Mouse (Mus musculus) forebrain, embryonic 12.5 days (tissue): ENCODE measurements around the gene Rpl14. TPM values are rescaled to one million over a fixed set of nuclear protein-coding genes. Genes with fewer than 3 reads are reported as not detected.
"Not testable (repeated sequence)": the region's sequence is repeated elsewhere in the genome, so short reads cannot be mapped to it uniquely, and the experiment has no call there.

Experiments used
- ATAC-seq: fragments of 200-750 bp; cut with Nextera tagmentation; 2 replicates; pipeline ENCODE4 v1.8.0; 2017; ENCODE audit warnings: moderate TSS enrichment; ENCODE audit not compliant: low FRiP score
- H3K27ac ChIP-seq: fragments of 300-500 bp; sonication (generic); 2 replicates; pipeline ENCODE4 v1.5.1; 2016; ENCODE audit warnings: mild to moderate bottlenecking
- H3K27me3 ChIP-seq: fragments of 300-500 bp; sonication (generic); 2 replicates; pipeline ENCODE4 v1.6.1; 2016; ENCODE audit warnings: mild to moderate bottlenecking
- H3K36me3 ChIP-seq: fragments of 300-500 bp; sonication (generic); replicated peaks from 2 replicates; pipeline ENCODE4 v1.6.1; 2016; ENCODE audit warnings: mild to moderate bottlenecking
- H3K4me1 ChIP-seq: fragments of 300-500 bp; sonication (generic); 2 replicates; pipeline ENCODE4 v1.6.1; 2016
- H3K4me2 ChIP-seq: fragments of 300-500 bp; sonication (generic); 2 replicates; pipeline ENCODE4 v1.6.1; 2016; ENCODE audit warnings: mild to moderate bottlenecking, moderate library complexity
- H3K4me3 ChIP-seq: fragments of 300-500 bp; sonication (generic); replicated peaks from 2 replicates; pipeline ENCODE4 v1.5.1; 2016; ENCODE audit warnings: mild to moderate bottlenecking
- H3K9ac ChIP-seq: fragments of 300-500 bp; sonication (generic); 2 replicates; pipeline ENCODE4 v1.6.1; 2016; ENCODE audit warnings: mild to moderate bottlenecking
- H3K9me3 ChIP-seq: fragments of 300-500 bp; sonication (generic); 2 replicates; pipeline ENCODE4 v1.6.1; 2016
- WGBS: fragments of 180-500 bp; shearing (Covaris S2); methylation state at CpG from one replicate; pipeline ENCODE4 v1.1.7; 2016; 5-methylcytosine and 5-hydroxymethylcytosine counted together
- polyA plus RNA-seq: library from polyadenylated mRNA; unstranded; fragments of >200 nt; fragmentation: Nextera tagmentation; extraction: Ambion mirVana; gene quantifications from 2 replicates; pipeline ENCODE4 v1.2.1, GENCODE M21; 2016

Rpl14 gene
- polyA plus RNA-seq = 610 and 612 TPM in 2 replicates

GRCm38 (mm10) chr9:120570741-120571592, at the start of gene Rpl14:
Gene Rpl14, plus strand, starts transcription at chr9:120571444.
- H3K9ac ChIP-seq = peak within 1 kb of the TSS; percentile 93
- 6% methylated on average over 43 of the region's 43 CpGs for WGBS

DNA sequence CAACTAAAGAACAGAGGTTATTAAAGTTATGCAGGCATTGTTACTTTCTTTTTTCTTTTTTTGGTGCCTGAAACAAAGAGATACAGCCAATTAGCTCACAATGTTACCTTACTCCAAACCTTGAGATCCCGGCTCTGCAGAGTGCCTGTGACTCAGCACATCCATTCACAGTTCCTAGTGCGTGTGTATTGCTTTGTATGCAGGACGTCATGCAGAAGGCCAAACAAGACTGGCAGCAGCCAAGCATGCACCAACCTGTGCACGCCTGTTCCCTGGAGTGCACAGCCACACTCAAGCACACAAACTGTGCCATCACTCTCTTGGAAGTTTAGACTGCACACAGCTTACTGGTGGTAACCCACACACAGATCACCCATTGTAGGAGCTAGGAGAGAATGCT, 44.0 kb upstream of the Rpl14 start:
- no peaks in the 10 kb centered on the region for H3K27me3 ChIP-seq

More at GRCm38 (mm10) chr9:120570741-120571592, at the start of gene Rpl14:
- Histone ChIP-seq H3K27me3 (no peaks in the 10 kb centered on the region), H3K4me3 (peak within 1 kb of the TSS; percentile 93), H3K4me2 (peak within 1 kb of the TSS; percentile 83), H3K27ac (peak within 1 kb of the TSS; percentile 78), H3K36me3 (peaks cover 36% of the 10 kb centered on the region), H3K4me1 (peaks cover 21% of the 10 kb centered on the region), H3K9me3 (no peaks in the 10 kb centered on the region)
- ATAC-seq = peak; percentile 96

DNA sequence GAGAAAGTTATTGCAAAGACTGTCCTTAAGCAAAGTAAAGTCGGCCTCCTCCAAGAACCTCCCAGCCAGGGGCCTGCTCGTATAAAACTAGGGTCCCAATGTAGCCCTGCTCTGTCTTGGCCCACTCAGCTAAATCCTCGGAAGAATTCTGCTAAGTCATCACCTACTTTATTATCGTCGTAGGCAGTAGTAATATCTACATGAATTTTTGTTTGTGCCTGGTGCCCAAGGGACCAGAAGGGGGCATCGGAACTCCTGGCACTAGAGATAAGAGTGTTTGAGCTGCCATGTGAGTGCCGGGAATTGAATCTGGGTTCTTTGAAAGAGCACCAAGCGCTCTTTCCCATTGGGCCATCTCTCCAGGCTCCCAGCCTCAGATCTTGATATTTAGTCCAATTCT, 43.3 kb upstream of the Rpl14 start:
- no peak for ATAC-seq

More for the DNA sequence above, 44.0 kb upstream of the Rpl14 start:
- Histone ChIP-seq H3K36me3 (no peaks in the 10 kb centered on the region), H3K4me3 (no peak overlapping the region), H3K4me1 (peaks cover 2% of the 10 kb centered on the region; the same call in 1 of the 2 replicates), H3K9ac (no peak overlapping the region), H3K9me3 (no peaks in the 10 kb centered on the region), H3K27ac (no peak overlapping the region), H3K4me2 (no peak overlapping the region)
- no peak for ATAC-seq
- WGBS = 25% methylated on average over 4 of the region's 4 CpGs

GRCm38 (mm10) chr9:120528815-120529510, 42.3 kb upstream of the Rpl14 start:
- Histone ChIP-seq H3K4me3 (no peak overlapping the region), H3K27me3 (no peaks in the 10 kb centered on the region), H3K4me1 (peaks cover 2% of the 10 kb centered on the region; the same call in 1 of the 2 replicates), H3K27ac (no peak overlapping the region), H3K9ac (no peak overlapping the region), H3K4me2 (no peak overlapping the region), H3K9me3 (0 out of 2 replicates have a peak, but pooled peaks cover under 1% of the 10 kb centered on the region), H3K36me3 (no peaks in the 10 kb centered on the region)
- no peak for ATAC-seq
- WGBS = 82% methylated on average over 17 of the region's 17 CpGs

More for the DNA sequence above, 43.3 kb upstream of the Rpl14 start:
- Histone ChIP-seq H3K36me3 (no peaks in the 10 kb centered on the region), H3K27ac (no peak overlapping the region), H3K27me3 (no peaks in the 10 kb centered on the region), H3K4me2 (no peak overlapping the region), H3K4me1 (peaks cover 2% of the 10 kb centered on the region; the same call in 1 of the 2 replicates), H3K4me3 (no peak overlapping the region), H3K9me3 (no peaks in the 10 kb centered on the region), H3K9ac (no peak overlapping the region)
- WGBS = 93% methylated on average over 8 of the region's 8 CpGs

DNA sequence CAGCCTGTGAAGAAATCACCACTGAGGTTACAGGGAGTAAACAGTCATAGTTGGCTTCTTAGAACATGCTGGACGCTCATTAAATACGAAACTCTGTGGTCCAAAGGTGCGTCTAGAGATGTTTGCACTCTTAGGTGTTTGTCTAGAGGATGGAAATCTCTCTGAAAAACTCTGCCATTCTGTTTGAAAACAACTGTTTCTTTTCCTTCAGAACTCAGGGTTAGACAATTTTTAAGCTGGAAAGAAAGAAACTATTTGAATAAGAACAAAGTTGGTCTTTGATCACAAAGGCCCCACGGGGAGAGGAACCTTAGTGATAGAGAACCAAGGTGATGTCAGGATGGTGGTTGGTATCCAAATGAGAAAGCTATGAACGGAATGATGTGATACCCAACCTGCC, 40.8 kb upstream of the Rpl14 start:
- 87% methylated on average over 5 of the region's 5 CpGs for WGBS
- Histone ChIP-seq H3K4me2 (no peak overlapping the region), H3K27ac (no peak overlapping the region), H3K9ac (no peak overlapping the region), H3K9me3 (0 out of 2 replicates have a peak, but pooled peaks cover 3% of the 10 kb centered on the region), H3K36me3 (no peaks in the 10 kb centered on the region), H3K27me3 (no peaks in the 10 kb centered on the region), H3K4me1 (peaks cover 2% of the 10 kb centered on the region; the same call in 1 of the 2 replicates), H3K4me3 (no peak overlapping the region)
- no peak for ATAC-seq

GRCm38 (mm10) chr9:120532062-120532461, 39.2 kb upstream of the Rpl14 start:
- no peak overlapping the region for H3K4me2 ChIP-seq

DNA sequence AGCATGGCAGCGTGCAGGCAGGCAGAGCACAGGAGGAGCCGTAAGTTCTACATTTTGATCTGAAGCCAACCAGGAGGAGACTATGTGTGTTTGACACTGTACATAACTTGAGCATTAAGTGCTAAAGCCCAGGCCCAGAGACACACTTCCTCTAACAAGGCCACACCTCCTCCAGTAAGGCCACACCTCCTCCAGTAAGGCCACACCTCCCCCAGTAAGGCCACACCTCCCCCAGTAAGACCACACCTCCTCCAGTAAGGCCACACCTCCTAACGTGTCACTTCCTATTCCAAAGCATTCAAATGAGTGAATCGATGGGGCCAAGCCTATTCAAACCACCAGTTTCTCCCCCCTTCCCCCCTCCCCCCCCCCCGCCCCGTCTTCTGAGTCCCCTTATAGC, 38.6 kb upstream of the Rpl14 start:
- Histone ChIP-seq H3K27me3 (peaks cover 3% of the 10 kb centered on the region; the same call in 1 of the 2 replicates), H3K4me1 (no peaks in the 10 kb centered on the region), H3K27ac (no peak overlapping the region), H3K9me3 (0 out of 2 replicates have a peak, but pooled peaks cover 3% of the 10 kb centered on the region), H3K9ac (no peak overlapping the region), H3K4me3 (no peak overlapping the region), H3K4me2 (no peak overlapping the region), H3K36me3 (no peaks in the 10 kb centered on the region)
- WGBS = 82% methylated on average over 6 of the region's 6 CpGs
- no peak for ATAC-seq

More at GRCm38 (mm10) chr9:120532062-120532461, 39.2 kb upstream of the Rpl14 start:
- Histone ChIP-seq H3K27ac (no peak overlapping the region), H3K36me3 (no peaks in the 10 kb centered on the region), H3K4me3 (no peak overlapping the region), H3K4me1 (peaks cover under 1% of the 10 kb centered on the region; the same call in 1 of the 2 replicates), H3K9me3 (0 out of 2 replicates have a peak, but pooled peaks cover 3% of the 10 kb centered on the region), H3K27me3 (no peaks in the 10 kb centered on the region), H3K9ac (no peak overlapping the region)
- 85% methylated on average over 6 of the region's 6 CpGs for WGBS
- no peak for ATAC-seq

DNA sequence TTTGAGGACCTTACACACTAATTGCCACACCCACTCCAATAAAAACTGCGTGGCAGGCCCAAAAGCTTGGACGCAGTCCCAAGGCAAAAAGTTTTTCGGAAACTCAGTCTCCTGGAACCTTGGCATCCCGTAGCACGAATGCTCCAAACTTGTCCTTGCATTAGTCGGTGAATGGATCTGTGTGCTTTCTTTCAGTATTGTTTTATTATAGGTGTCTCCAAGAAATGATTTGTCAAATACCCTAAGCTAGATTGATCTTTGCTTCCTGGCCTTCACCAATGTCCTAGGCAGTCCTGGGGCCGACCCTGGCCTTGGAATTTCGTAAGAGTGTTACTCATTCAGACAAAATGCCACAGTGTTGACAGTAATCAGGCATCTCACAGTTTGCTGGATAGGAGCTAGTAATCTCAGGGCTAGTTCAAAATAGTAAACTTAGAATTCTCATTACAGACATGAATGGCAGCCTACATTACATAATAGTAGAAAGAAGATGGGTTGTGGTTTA, 37.7 kb upstream of the Rpl14 start:
- not testable (repeated sequence) for H3K4me1 ChIP-seq, H3K9me3 ChIP-seq, ATAC-seq, H3K9ac ChIP-seq, H3K4me3 ChIP-seq, H3K27ac ChIP-seq, H3K36me3 ChIP-seq, H3K4me2 ChIP-seq
- H3K27me3 ChIP-seq = peaks cover 10% of the 10 kb centered on the region
- WGBS = 98% methylated on average over 8 of the region's 8 CpGs

- H3K27ac ChIP-seq = no peak within 1 kb of the TSS
Observed at GRCm38 (mm10) chr9:120539662-120540251, 31.5 kb upstream of the Rpl14 start, which contains the start of gene Entpd3. Gene Entpd3, plus strand, starts transcription at chr9:120539818.

GRCm38 (mm10) chr9:120541411-120541810, 29.8 kb upstream of the Rpl14 start:
- ATAC-seq = no peak
- WGBS = no CpG with 5 or more reads among the region's 2 CpGs
- H3K9me3 ChIP-seq = no peaks in the 10 kb centered on the region

More at GRCm38 (mm10) chr9:120539662-120540251, 31.5 kb upstream of the Rpl14 start, which contains the start of gene Entpd3:
- Histone ChIP-seq H3K4me1 (peaks cover 7% of the 10 kb centered on the region), H3K4me2 (peak within 1 kb of the TSS; percentile 69), H3K36me3 (no peaks in the 10 kb centered on the region), H3K9ac (peak within 1 kb of the TSS; percentile 30), H3K9me3 (no peaks in the 10 kb centered on the region), H3K4me3 (peak within 1 kb of the TSS; percentile 34), H3K27me3 (peaks cover 46% of the 10 kb centered on the region)
- WGBS = 1% methylated on average over 31 of the region's 31 CpGs
- no peak for ATAC-seq

DNA sequence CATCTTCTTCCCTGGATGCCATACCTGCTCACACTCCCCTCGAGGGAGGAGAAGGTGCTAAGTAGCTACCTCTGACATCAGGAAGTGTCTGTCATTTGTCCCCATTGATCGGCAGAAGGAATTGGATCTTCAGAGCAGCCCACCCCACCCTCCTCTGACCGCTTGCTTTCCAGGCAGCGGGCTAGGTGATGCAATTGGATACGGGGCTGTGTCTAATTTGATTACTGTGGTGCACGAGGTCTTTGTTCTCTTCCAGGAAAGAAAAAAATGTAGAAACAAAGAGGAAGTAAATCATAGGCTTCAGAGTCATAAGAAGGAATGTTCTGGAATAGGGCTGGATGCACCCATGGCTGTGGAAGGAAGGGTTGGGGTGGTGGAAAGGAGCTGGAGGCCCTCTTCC, 29.0 kb upstream of the Rpl14 start:
- Histone ChIP-seq H3K9me3 (no peaks in the 10 kb centered on the region), H3K9ac (no peak overlapping the region), H3K4me1 (peaks cover 7% of the 10 kb centered on the region), H3K4me2 (no peak overlapping the region), H3K27ac (no peak overlapping the region), H3K27me3 (peaks cover 46% of the 10 kb centered on the region), H3K36me3 (no peaks in the 10 kb centered on the region), H3K4me3 (no peak overlapping the region)
- 36% methylated on average over 6 of the region's 6 CpGs for WGBS
- ATAC-seq = no peak

More at GRCm38 (mm10) chr9:120541411-120541810, 29.8 kb upstream of the Rpl14 start:
- H3K9ac ChIP-seq = no peak overlapping the region
- H3K27me3 ChIP-seq = peaks cover 46% of the 10 kb centered on the region
- H3K36me3 ChIP-seq = no peaks in the 10 kb centered on the region
- H3K4me3 ChIP-seq = no peak overlapping the region
- H3K4me2 ChIP-seq = no peak overlapping the region
- no peak overlapping the region for H3K27ac ChIP-seq
- peaks cover 7% of the 10 kb centered on the region for H3K4me1 ChIP-seq
